Mouse (Mus musculus) hindbrain, embryonic 15.5 days (tissue): ENCODE measurements around the gene Mrpl41. TPM values are rescaled to one million over a fixed set of nuclear protein-coding genes. Genes with fewer than 3 reads are reported as not detected.
A peak's percentile ranks its signal among the peaks of the same experiment; 100 is the strongest.
"Not testable (repeated sequence)": the region's sequence is repeated elsewhere in the genome, so short reads cannot be mapped to it uniquely, and the experiment has no call there.

Source experiments
- ATAC-seq: fragments of 200-750 bp; cut with Nextera tagmentation; 2 replicates; pipeline ENCODE4 v1.8.0; 2017; ENCODE audit warnings: low read depth, moderate number of reproducible peaks, moderate TSS enrichment; ENCODE audit not compliant: low FRiP score
- H3K27ac ChIP-seq: fragments of 300-500 bp; sonication (generic); replicated peaks from 2 replicates; pipeline ENCODE4 v1.5.1; 2015; ENCODE audit warnings: mild to moderate bottlenecking, inconsistent platforms
- H3K27me3 ChIP-seq: fragments of 300-500 bp; sonication (generic); 2 replicates; pipeline ENCODE4 v1.6.1; 2015; ENCODE audit warnings: control low read depth, inconsistent platforms
- H3K36me3 ChIP-seq: fragments of 300-500 bp; sonication (generic); 2 replicates; pipeline ENCODE4 v1.6.1; 2015; ENCODE audit warnings: control low read depth, inconsistent platforms
- H3K4me1 ChIP-seq: fragments of 300-500 bp; sonication (generic); replicated peaks from 2 replicates; pipeline ENCODE4 v1.6.1; 2015; ENCODE audit warnings: control low read depth, inconsistent platforms
- H3K4me2 ChIP-seq: fragments of 300-500 bp; sonication (generic); 2 replicates; pipeline ENCODE4 v1.6.1; 2015; ENCODE audit warnings: moderate library complexity, mild to moderate bottlenecking, inconsistent platforms
- H3K4me3 ChIP-seq: fragments of 300-500 bp; sonication (generic); 2 replicates; pipeline ENCODE4 v1.5.1; 2015; ENCODE audit warnings: mild to moderate bottlenecking, inconsistent platforms
- H3K9ac ChIP-seq: fragments of 300-500 bp; sonication (generic); 2 replicates; pipeline ENCODE4 v1.6.1; 2015; ENCODE audit warnings: inconsistent platforms
- H3K9me3 ChIP-seq: fragments of 300-500 bp; sonication (generic); 2 replicates; pipeline ENCODE4 v1.6.1; 2016; ENCODE audit warnings: control low read depth, inconsistent platforms
- WGBS: fragments of 180-500 bp; shearing (Covaris S2); methylation state at CpG from one replicate; pipeline ENCODE4 v1.1.7; 2015; 5-methylcytosine and 5-hydroxymethylcytosine counted together
- polyA plus RNA-seq: library from polyadenylated mRNA; unstranded; fragments of >200 nt; fragmentation: Nextera tagmentation; extraction: Ambion mirVana; gene quantifications from 2 replicates; pipeline ENCODE4 v1.2.1, GENCODE M21; 2015

Mrpl41 gene
- polyA plus RNA-seq, 1 experiment from 2014 or later, result 157 TPM

DNA sequence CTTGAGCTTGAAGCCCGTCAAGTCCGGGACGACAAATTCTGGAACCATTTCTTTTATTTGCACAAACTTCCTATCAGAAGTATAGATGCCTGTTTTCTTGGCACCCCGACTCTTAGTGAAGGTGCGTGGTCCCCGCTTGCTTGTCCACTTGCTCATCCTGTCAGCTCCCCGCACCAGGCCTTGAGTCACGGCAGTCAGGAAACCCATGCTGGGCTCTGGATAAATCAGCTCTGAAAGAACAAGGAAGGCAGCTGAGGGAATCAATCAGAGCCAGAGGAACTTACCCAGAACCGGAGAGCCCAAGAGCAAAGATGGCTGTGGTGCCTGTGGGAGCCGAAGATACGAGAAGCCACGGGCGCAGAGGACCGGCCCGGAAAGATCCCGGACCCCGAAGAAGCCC, 446 bp downstream of the Mrpl41 start:
- not testable (repeated sequence) for H3K9me3 ChIP-seq, ATAC-seq, H3K27me3 ChIP-seq
- peak overlapping the region; percentile 72 for H3K9ac ChIP-seq
- peak overlapping the region; percentile 87 for H3K4me3 ChIP-seq
- H3K36me3 ChIP-seq, result peaks cover 30% of the 10 kb centered on the region
- peak overlapping the region; percentile 89 for H3K27ac ChIP-seq
- peak overlapping the region; percentile 96 for H3K4me2 ChIP-seq
- peaks cover 24% of the 10 kb centered on the region for H3K4me1 ChIP-seq
- under 1% methylated on average over 17 of the region's 17 CpGs for WGBS

DNA sequence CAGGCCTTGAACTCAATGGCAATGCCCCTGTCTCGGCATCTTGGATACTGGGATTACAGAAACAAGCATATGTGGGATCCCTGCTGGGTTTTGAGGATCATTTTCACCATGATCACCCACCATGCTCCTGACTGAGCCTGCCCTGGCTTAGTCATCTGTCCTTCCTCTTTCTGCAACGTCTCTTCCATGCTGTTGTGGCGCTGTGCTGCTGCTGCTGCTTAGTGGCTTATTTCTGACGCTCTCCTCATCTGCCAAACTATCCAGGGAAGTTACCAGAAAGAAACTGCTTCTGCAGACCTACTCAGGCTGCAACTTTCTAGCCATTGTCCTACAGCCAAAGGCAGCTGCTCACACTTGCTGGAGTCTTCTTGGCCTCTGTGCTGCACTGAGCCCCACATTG, 4.5 kb downstream of the Mrpl41 start:
- no peak overlapping the region for H3K27ac ChIP-seq
- H3K4me3 ChIP-seq, result no peak overlapping the region
- no peak overlapping the region for H3K4me2 ChIP-seq
- H3K9me3 ChIP-seq, result no peaks in the 10 kb centered on the region
- no peak overlapping the region for H3K9ac ChIP-seq
- no peak for ATAC-seq
- H3K4me1 ChIP-seq, result peaks cover 14% of the 10 kb centered on the region
- peaks cover 47% of the 10 kb centered on the region for H3K36me3 ChIP-seq
- H3K27me3 ChIP-seq, result no peaks in the 10 kb centered on the region
- 78% methylated on average over 4 of the region's 4 CpGs for WGBS

DNA sequence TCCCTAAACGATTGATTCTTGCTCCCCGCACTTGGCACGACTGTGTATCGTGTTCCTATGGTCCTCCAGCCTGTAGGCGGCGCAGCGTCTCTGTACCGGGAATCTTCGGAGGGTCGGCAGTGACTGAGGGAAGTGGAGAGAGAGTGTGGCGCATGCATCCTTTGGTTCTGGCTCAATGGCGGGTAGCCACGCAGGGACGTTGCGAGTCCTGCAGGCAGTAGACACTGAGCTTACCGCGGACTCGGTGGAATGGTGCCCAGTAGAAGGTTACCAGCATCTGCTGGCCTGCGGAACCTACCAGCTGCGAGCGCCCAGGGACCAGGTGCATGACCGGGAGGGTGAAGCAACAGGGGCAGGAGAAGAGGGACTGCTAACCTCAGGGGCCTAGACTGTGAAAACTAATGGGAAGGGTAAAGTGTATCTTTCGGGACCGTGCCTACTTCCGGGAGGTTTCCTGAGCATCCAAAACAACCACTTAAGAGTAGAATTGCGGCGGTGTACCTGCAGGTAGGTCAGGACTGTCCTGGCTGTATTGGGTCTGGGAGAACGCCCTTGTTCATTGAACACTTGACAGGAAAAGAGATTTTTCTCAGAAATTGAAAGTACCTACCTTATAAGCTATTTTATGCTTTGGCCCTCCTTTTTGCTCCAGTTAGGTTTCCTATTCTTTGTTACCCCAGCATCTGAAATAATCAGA, 12.4 kb downstream of the Mrpl41 start, which contains the start of gene Dph7:
Dph7 (plus strand) TSS at position 97 of the 697 bp plus-strand sequence.
- H3K4me3 ChIP-seq, result peak within 1 kb of the TSS; percentile 95
- peak; percentile 90 for ATAC-seq
- peak within 1 kb of the TSS; percentile 74 for H3K4me2 ChIP-seq
- peaks cover 37% of the 10 kb centered on the region for H3K36me3 ChIP-seq
- H3K9me3 ChIP-seq, result no peaks in the 10 kb centered on the region
- under 1% methylated on average over 28 of the region's 28 CpGs for WGBS
- H3K4me1 ChIP-seq, result peaks cover 20% of the 10 kb centered on the region
- H3K27me3 ChIP-seq, result no peaks in the 10 kb centered on the region
- H3K9ac ChIP-seq, result peak within 1 kb of the TSS; percentile 93
- H3K27ac ChIP-seq, result peak within 1 kb of the TSS; percentile 77

DNA sequence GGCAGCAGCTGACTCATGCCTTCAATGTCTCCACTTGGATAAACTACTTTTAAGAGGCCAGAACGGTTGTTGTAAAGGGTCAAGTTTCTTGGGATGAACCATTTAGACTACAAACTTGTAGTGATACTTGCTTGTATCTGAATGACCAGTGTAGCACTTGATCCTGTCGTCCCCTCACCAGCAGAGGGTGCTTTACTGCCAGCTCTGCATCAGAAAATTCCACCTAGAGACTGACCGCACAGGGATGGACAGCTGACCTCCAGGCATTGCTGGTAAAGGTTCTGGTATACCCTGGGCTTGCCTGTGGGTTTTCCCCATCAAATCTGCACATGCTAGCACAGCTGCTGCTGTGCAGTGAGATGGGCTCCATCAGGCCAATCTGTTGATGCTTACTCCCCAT, 14.0 kb downstream of the Mrpl41 start:
- Histone ChIP-seq H3K4me2 (no peak overlapping the region), H3K27ac (no peak overlapping the region), H3K36me3 (peaks cover 51% of the 10 kb centered on the region), H3K9ac (no peak overlapping the region), H3K4me1 (peaks cover 20% of the 10 kb centered on the region), H3K27me3 (no peaks in the 10 kb centered on the region), H3K4me3 (no peak overlapping the region), H3K9me3 (no peaks in the 10 kb centered on the region)
- no peak for ATAC-seq
- 35% methylated on average over 3 of the region's 3 CpGs for WGBS

- Histone ChIP-seq H3K4me3 (no peak overlapping the region), H3K27ac (no peak overlapping the region), H3K27me3 (no peaks in the 10 kb centered on the region), H3K4me2 (no peak overlapping the region), H3K4me1 (peaks cover 20% of the 10 kb centered on the region), H3K9ac (no peak overlapping the region), H3K9me3 (no peaks in the 10 kb centered on the region), H3K36me3 (peaks cover 54% of the 10 kb centered on the region)
- no peak for ATAC-seq
- WGBS, result 87% methylated on average over 4 of the region's 4 CpGs
These were observed 22.3 kb downstream of the Mrpl41 start for GRCm38 (mm10) chr2:24952537-24953055.

DNA sequence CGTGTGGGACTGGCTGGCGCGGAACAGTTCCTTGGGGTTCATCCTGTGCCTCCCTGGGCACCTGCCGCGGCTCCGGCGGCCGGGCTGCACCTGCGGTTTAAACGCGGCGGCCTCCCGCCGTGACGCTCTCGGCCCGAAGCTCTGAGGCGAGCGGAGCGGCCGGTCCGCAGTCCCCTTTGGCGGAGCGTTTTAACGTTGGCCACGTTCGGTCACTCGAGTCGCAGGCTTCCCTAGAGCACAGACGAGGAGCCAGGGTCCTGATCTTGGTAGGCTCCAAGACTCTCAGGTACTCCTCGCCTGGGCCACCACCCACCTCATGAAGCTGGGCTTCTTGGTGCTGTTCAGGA, 24.7 kb downstream of the Mrpl41 start:
- ATAC-seq, result 0 out of 2 replicates have a peak, but pooled peaks have one; percentile 6
- peaks cover 35% of the 10 kb centered on the region for H3K36me3 ChIP-seq
- under 1% methylated on average over 31 of the region's 31 CpGs for WGBS

GRCm38 (mm10) chr2:24949421-24950188, 25.3 kb downstream of the Mrpl41 start, which contains the start of gene Zmynd19:
TSS of gene Zmynd19 (plus strand) at chr2:24949792.
- H3K9ac ChIP-seq, result peak within 1 kb of the TSS; percentile 86
- H3K27ac ChIP-seq, result peak within 1 kb of the TSS; percentile 75
- H3K4me2 ChIP-seq, result peak within 1 kb of the TSS; percentile 76
- peaks cover 30% of the 10 kb centered on the region for H3K36me3 ChIP-seq
- peaks cover 20% of the 10 kb centered on the region for H3K4me1 ChIP-seq
- ATAC-seq, result peak; percentile 98
- peak within 1 kb of the TSS; percentile 91 for H3K4me3 ChIP-seq
- H3K27me3 ChIP-seq, result no peaks in the 10 kb centered on the region
- 0% methylated on average over 44 of the region's 108 CpGs for WGBS
- H3K9me3 ChIP-seq, result no peaks in the 10 kb centered on the region

More for the DNA sequence above, 24.7 kb downstream of the Mrpl41 start:
- H3K9me3 ChIP-seq, result no peaks in the 10 kb centered on the region
- H3K4me3 ChIP-seq, result peak overlapping the region; percentile 91
- H3K4me2 ChIP-seq, result peak overlapping the region; percentile 76
- peak overlapping the region; percentile 75 for H3K27ac ChIP-seq
- H3K4me1 ChIP-seq, result peaks cover 20% of the 10 kb centered on the region
- H3K9ac ChIP-seq, result peak overlapping the region; percentile 86
- no peaks in the 10 kb centered on the region for H3K27me3 ChIP-seq

DNA sequence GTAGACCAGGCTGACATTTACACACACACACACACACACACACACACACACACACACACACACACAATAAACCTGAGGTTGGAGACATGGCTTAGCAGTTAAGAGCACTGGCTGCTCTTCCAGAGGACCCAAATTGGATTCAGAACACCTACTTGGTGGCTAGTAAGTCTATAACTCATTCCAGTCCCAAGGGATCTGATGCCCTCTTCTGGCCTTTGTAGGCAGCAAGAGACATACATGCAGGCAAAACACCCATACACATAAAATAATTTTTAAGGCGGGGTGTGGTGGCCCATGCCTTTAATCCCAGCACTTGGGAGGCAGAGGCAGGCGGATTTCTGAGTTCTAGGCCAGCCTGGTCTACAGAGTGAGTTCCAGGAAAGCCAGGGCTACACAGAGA, 30.6 kb downstream of the Mrpl41 start:
- not testable (repeated sequence) for ATAC-seq

GRCm38 (mm10) chr2:24942092-24942491, 32.8 kb downstream of the Mrpl41 start:
- H3K9ac ChIP-seq, result no peak overlapping the region
- no peak for ATAC-seq
- WGBS, result 71% methylated on average over 4 of the region's 4 CpGs

More for the DNA sequence above, 30.6 kb downstream of the Mrpl41 start:
- H3K27me3 ChIP-seq, H3K9me3 ChIP-seq, H3K27ac ChIP-seq, H3K9ac ChIP-seq, H3K36me3 ChIP-seq, H3K4me3 ChIP-seq, H3K4me1 ChIP-seq, H3K4me2 ChIP-seq: not testable (repeated sequence)
- WGBS, result 60% methylated on average over 2 of the region's 2 CpGs

DNA sequence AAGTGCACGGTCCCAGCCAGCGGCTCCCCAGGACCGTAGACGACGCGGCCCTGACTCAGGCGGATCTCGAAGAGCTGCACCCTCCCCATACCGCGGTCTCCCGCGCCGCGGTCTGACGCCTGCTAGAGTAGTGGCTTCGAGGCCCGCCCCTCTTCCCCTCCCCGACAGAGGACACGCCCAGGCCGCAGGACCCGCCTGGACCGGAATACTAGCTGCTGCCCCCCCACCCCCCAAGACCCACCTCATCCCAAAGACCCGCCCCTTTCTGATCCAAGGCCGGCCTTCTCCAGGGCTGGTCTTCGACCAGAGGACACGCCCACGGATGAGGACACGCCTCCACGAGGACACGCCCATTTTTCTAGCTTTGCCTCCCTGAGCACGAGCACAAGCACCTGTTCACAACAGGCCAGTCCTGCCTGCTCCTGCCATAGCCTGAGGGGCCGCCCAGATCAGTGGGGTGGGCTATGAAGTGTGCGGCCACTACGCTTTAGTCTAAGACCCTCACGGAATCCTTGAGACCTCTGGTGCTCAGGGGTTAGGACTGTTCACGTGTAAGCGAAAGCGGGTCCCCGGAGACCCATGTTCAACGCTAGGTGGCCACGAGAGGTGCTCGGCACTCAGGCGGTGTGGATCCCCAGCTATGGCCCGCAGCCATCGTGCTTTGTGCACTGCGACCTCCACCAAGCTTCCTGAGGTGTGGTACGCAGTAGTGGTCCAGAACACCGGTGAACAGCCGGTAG, 39.7 kb downstream of the Mrpl41 start, which contains the start of gene Arrdc1:
Arrdc1 (minus strand) TSS at position 196 of the 740 bp plus-strand sequence.
- H3K36me3 ChIP-seq, result no peaks in the 10 kb centered on the region
- H3K27me3 ChIP-seq, result no peaks in the 10 kb centered on the region
- peak within 1 kb of the TSS; percentile 82 for H3K4me2 ChIP-seq
- peak within 1 kb of the TSS; percentile 63; the same call in 1 of the 2 replicates for H3K27ac ChIP-seq
- H3K4me3 ChIP-seq, result peak within 1 kb of the TSS; percentile 67
- H3K9ac ChIP-seq, result peak within 1 kb of the TSS; percentile 74
- peak; percentile 94 for ATAC-seq
- peaks cover 22% of the 10 kb centered on the region for H3K4me1 ChIP-seq
- H3K9me3 ChIP-seq, result no peaks in the 10 kb centered on the region
- WGBS, result 0% methylated on average over 48 of the region's 49 CpGs

More at GRCm38 (mm10) chr2:24942092-24942491, 32.8 kb downstream of the Mrpl41 start:
- Histone ChIP-seq H3K36me3 (no peaks in the 10 kb centered on the region), H3K27me3 (no peaks in the 10 kb centered on the region), H3K27ac (no peak overlapping the region), H3K4me1 (no peaks in the 10 kb centered on the region), H3K9me3 (no peaks in the 10 kb centered on the region), H3K4me3 (no peak overlapping the region), H3K4me2 (no peak overlapping the region)

DNA sequence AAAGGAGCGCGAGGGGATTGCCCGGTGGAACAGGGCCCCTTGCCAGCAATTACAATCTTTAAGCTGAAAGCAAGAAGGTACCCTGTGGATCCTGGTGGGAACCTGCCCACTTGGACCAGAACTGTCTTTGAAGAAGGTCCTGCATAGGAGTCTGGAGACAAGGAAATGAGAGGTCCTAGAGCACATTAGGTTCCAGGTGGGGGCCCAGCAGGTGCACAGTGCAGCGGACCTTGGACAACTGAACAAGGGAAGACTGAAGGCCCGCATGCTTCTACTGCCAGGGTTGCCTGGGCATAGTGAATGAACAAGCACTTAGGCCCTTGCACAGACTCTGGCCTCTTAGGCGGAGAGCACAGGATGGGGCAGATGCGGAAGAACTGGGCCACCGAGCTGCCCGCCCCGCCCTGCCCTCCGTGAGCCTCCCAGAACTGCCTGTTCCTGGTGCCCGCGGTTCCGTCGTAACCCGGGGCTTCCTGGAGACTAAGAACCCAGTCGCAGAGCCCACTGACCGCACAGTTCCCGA, 40.4 kb downstream of the Mrpl41 start:
- H3K4me1 ChIP-seq, result peaks cover 22% of the 10 kb centered on the region
- H3K27me3 ChIP-seq, result no peaks in the 10 kb centered on the region
- H3K4me2 ChIP-seq, result peak overlapping the region; percentile 82
- no peaks in the 10 kb centered on the region for H3K36me3 ChIP-seq
- ATAC-seq, result no peak; the same call in 1 of the 2 replicates
- peak overlapping the region; percentile 63; the same call in 1 of the 2 replicates for H3K27ac ChIP-seq
- 5% methylated on average over 19 of the region's 19 CpGs for WGBS
- peak overlapping the region; percentile 67 for H3K4me3 ChIP-seq
- H3K9ac ChIP-seq, result peak overlapping the region; percentile 74
- H3K9me3 ChIP-seq, result no peaks in the 10 kb centered on the region
